In genomic region chr9:90693031-90693671, GRCm38 (mm10) we compare ENCODE assay signal across 13 mouse cellular contexts.
DNase-seq lines count a peak whose midpoint lies in the region; ATAC-seq and TF ChIP-seq lines count a peak whose summit lies in the region.
"Had no signal": no experiment of that assay in that cellular context is flagged by ENCODE, and none has a peak within 500 bp of the region (broad histone marks: within the 10 kb centered on the region; RNA-seq: fewer than 3 reads in every experiment).

No protein-coding gene starts in this region.

- DNase-seq in cerebellum, adult 2 months: peak; percentile 68 to 71
- peak; percentile 37 for DNase-seq in forebrain, postnatal 0 days
- DNase-seq in midbrain, embryonic 14.5 days: peak; percentile 72
- no peak for DNase-seq in urinary bladder, postnatal 10 days (ENCODE audit: low spot score)
- no peak for DNase-seq in right cerebral cortex, adult 2 months (ENCODE audit: low spot score in 2 of 2)
- no peak for DNase-seq in MN1 (ENCODE audit: low spot score)
- DNase-seq: kidney, postnatal 36 days; lung, embryonic 14.5 days; right cerebral cortex, postnatal 25 days had no signal

- H3K4me2 ChIP-seq in forebrain, postnatal 0 days (ENCODE audit: low read depth): no peak overlapping the region
- H3K4me2 ChIP-seq in midbrain, embryonic 14.5 days (ENCODE audit: low read length): 0 out of 2 replicates have a peak overlapping the region, but pooled peaks have one; percentile 23
- H3K4me2 ChIP-seq in kidney, embryonic 14.5 days (replicated peaks; ENCODE audit: low read depth, low read length): no peak overlapping the region
- H3K4me2 ChIP-seq: lung, embryonic 14.5 days had no signal

- ATAC-seq in forebrain, postnatal 0 days: peak; percentile 76; the same call in 1 of the 2 replicates
- peak; percentile 86 for ATAC-seq in midbrain, embryonic 14.5 days (ENCODE audit: low FRiP score, low TSS enrichment)
- ATAC-seq in kidney, embryonic 14.5 days (ENCODE audit: low FRiP score, low TSS enrichment): no peak

- 6% methylated on average over 9 of the region's 9 CpGs for WGBS in cerebellum, adult 2 months
- WGBS in forebrain, postnatal 0 days: 15% methylated on average over 9 of the region's 9 CpGs
- WGBS in midbrain, embryonic 14.5 days: 4% methylated on average over 9 of the region's 9 CpGs
- 52% methylated on average over 9 of the region's 9 CpGs for WGBS in kidney, embryonic 14.5 days

- H3K9ac ChIP-seq in forebrain, postnatal 0 days: no peak overlapping the region
- no peak overlapping the region for H3K9ac ChIP-seq in midbrain, embryonic 14.5 days (replicated peaks; ENCODE audit: low read length)
- no peak overlapping the region for H3K9ac ChIP-seq in kidney, embryonic 14.5 days (ENCODE audit: low read depth, low read length)
- H3K9ac ChIP-seq: lung, embryonic 14.5 days had no signal

- TF ChIP-seq CTCF in cerebellum, adult 2 months (IDR thresholded peaks at IDR 0.05; ENCODE audit: borderline replicate concordance, insufficient read depth, low read depth, low read length): no peak
- TF ChIP-seq CTCF in cortical plate, adult 2 months (IDR thresholded peaks at IDR 0.05; ENCODE audit: extremely low read depth, insufficient read depth, low read length): no peak
- TF ChIP-seq CTCF in forebrain, postnatal 0 days (IDR thresholded peaks at IDR 0.05; ENCODE audit: low read depth): no peak

- H3K4me3 ChIP-seq in cerebellum, adult 2 months (replicated peaks; ENCODE audit: insufficient read depth, low read depth, low read length): peak overlapping the region; percentile 27
- no peak overlapping the region for H3K4me3 ChIP-seq in cortical plate, adult 2 months (ENCODE audit: insufficient read depth, low read length)
- H3K4me3 ChIP-seq in forebrain, postnatal 0 days (ENCODE audit: low read depth, low read length): no peak overlapping the region
- H3K4me3 ChIP-seq in midbrain, embryonic 14.5 days (replicated peaks; ENCODE audit: low read depth, low read length): no peak overlapping the region
- H3K4me3 ChIP-seq in kidney, embryonic 14.5 days (ENCODE audit: low read length): no peak overlapping the region
- H3K4me3 ChIP-seq: limb, embryonic 10.5 days had no signal

- H3K4me1 ChIP-seq in cerebellum, adult 2 months (ENCODE audit: control insufficient read depth, insufficient read depth, low read length): peaks cover 5% of the 10 kb centered on the region; the same call in 1 of the 2 replicates
- H3K4me1 ChIP-seq in cortical plate, adult 2 months (ENCODE audit: control insufficient read depth, insufficient read depth, low read length): no peaks in the 10 kb centered on the region
- H3K4me1 ChIP-seq in forebrain, postnatal 0 days (ENCODE audit: insufficient read depth): no peaks in the 10 kb centered on the region
- H3K4me1 ChIP-seq in midbrain, embryonic 14.5 days (ENCODE audit: control insufficient read depth, insufficient read depth, low read length): no peaks in the 10 kb centered on the region; the same call in none of the 2 replicates
- H3K4me1 ChIP-seq in kidney, embryonic 14.5 days (ENCODE audit: control insufficient read depth, insufficient read depth, low read length): no peaks in the 10 kb centered on the region

- no peaks in the 10 kb centered on the region for H3K27me3 ChIP-seq in cerebellum, adult 2 months (ENCODE audit: control insufficient read depth, insufficient read depth, low read length)
- peaks cover 8% of the 10 kb centered on the region; the same call in 1 of the 2 replicates for H3K27me3 ChIP-seq in forebrain, postnatal 0 days (ENCODE audit: insufficient read depth, low read length)
- H3K27me3 ChIP-seq in midbrain, embryonic 14.5 days (ENCODE audit: control insufficient read depth, insufficient read depth, low read length): peaks cover 20% of the 10 kb centered on the region
- H3K27me3 ChIP-seq in kidney, embryonic 14.5 days (ENCODE audit: control insufficient read depth, insufficient read depth, low read length): no peaks in the 10 kb centered on the region
- H3K27me3 ChIP-seq: CH12.LX had no signal

- no peaks in the 10 kb centered on the region for H3K36me3 ChIP-seq in forebrain, postnatal 0 days (ENCODE audit: insufficient read depth)
- H3K36me3 ChIP-seq in midbrain, embryonic 14.5 days (ENCODE audit: control insufficient read depth, insufficient read depth, low read length): no peaks in the 10 kb centered on the region
- no peaks in the 10 kb centered on the region for H3K36me3 ChIP-seq in kidney, embryonic 14.5 days (ENCODE audit: control insufficient read depth, insufficient read depth, low read length)
- H3K36me3 ChIP-seq: limb, embryonic 10.5 days had no signal

- no peaks in the 10 kb centered on the region for H3K9me3 ChIP-seq in forebrain, postnatal 0 days (ENCODE audit: low read length)
- no peaks in the 10 kb centered on the region for H3K9me3 ChIP-seq in midbrain, embryonic 14.5 days (ENCODE audit: control insufficient read depth, low read length)
- H3K9me3 ChIP-seq in kidney, embryonic 14.5 days (ENCODE audit: control insufficient read depth, low read length): no peaks in the 10 kb centered on the region
- H3K9me3 ChIP-seq: limb, embryonic 10.5 days had no signal

- H3K27ac ChIP-seq in cerebellum, adult 2 months (ENCODE audit: insufficient read depth, low read length): peak overlapping the region; percentile 100
- peak overlapping the region; percentile 35; the same call in 1 of the 2 replicates for H3K27ac ChIP-seq in cortical plate, adult 2 months (ENCODE audit: insufficient read depth, low read length)
- H3K27ac ChIP-seq in forebrain, postnatal 0 days (ENCODE audit: low read depth, low read length): peak overlapping the region; percentile 40; the same call in 1 of the 2 replicates
- peak overlapping the region; percentile 63; the same call in 1 of the 2 replicates for H3K27ac ChIP-seq in midbrain, embryonic 14.5 days (replicated peaks; ENCODE audit: low read depth, low read length)
- H3K27ac ChIP-seq in kidney, embryonic 14.5 days (ENCODE audit: low read depth, low read length): no peak overlapping the region
- H3K27ac ChIP-seq: limb, embryonic 10.5 days had no signal

- TF ChIP-seq POLR2A in cerebellum, adult 2 months (IDR thresholded peaks at IDR 0.05; ENCODE audit: borderline replicate concordance, insufficient read depth, low read length): peak; percentile 12; the same call in 1 of the 2 replicates
- TF ChIP-seq POLR2A in cortical plate, adult 2 months (IDR thresholded peaks at IDR 0.05; ENCODE audit: extremely low read depth, insufficient read depth, low read length): no peak

Comparison
In these comparisons a context has a peak if more than half of its experiments do, and no peak if none do; other contexts are left out.
1. DNase-seq: peak in cerebellum, adult 2 months (2 of 2), forebrain, postnatal 0 days (single experiment) and midbrain, embryonic 14.5 days (single experiment); none in urinary bladder, postnatal 10 days (single experiment), right cerebral cortex, adult 2 months (0 of 2) and MN1 (single experiment).